Mouse (Mus musculus) lung, postnatal 25 days (tissue): Measurements from ENCODE around the gene Nmral1.
"Not testable (repeated sequence)": the region's sequence is repeated elsewhere in the genome, so short reads cannot be mapped to it uniquely, and the experiment has no call there.

Experiments
- DNase-seq: peaks from one replicate; pipeline ENCODE4 v3.0.0; 2022; ENCODE audit warnings: low spot score

Gene Nmral1

GRCm38 (mm10) chr16:4717866-4718265, 1.3 kb downstream of the Nmral1 start:
- no peak for DNase-seq

GRCm38 (mm10) chr16:4713861-4714710, 5.1 kb downstream of the Nmral1 start:
- no peak for DNase-seq

GRCm38 (mm10) chr16:4711173-4711572, 8.0 kb downstream of the Nmral1 start:
- no peak for DNase-seq

GRCm38 (mm10) chr16:4705541-4705940, 13.6 kb downstream of the Nmral1 start:
- DNase-seq: peak; percentile 76

- no peak for DNase-seq
Observed at GRCm38 (mm10) chr16:4702646-4703045, 16.5 kb downstream of the Nmral1 start.

- DNase-seq: no peak
Observed at GRCm38 (mm10) chr16:4701211-4701610, 17.9 kb downstream of the Nmral1 start.

GRCm38 (mm10) chr16:4689371-4689770, 29.8 kb downstream of the Nmral1 start:
- DNase-seq: not testable (repeated sequence)

- no peak for DNase-seq
Observed at GRCm38 (mm10) chr16:4684457-4684791, 34.7 kb downstream of the Nmral1 start.

- peak; percentile 94 for DNase-seq
Observed at GRCm38 (mm10) chr16:4683581-4684456, 35.3 kb downstream of the Nmral1 start.

- no peak for DNase-seq
Observed at GRCm38 (mm10) chr16:4683193-4683580, 36.0 kb downstream of the Nmral1 start.

- no peak for DNase-seq
Observed at GRCm38 (mm10) chr16:4682628-4683179, 36.5 kb downstream of the Nmral1 start.

GRCm38 (mm10) chr16:4680922-4681455, 38.2 kb downstream of the Nmral1 start:
- not testable (repeated sequence) for DNase-seq

- peak; percentile 96 for DNase-seq
Observed at GRCm38 (mm10) chr16:4679121-4680018, 39.8 kb downstream of the Nmral1 start, which contains the start of gene Coro7. Gene Coro7 (minus strand): TSS chr16:4679777.

GRCm38 (mm10) chr16:4678080-4678479, 41.1 kb downstream of the Nmral1 start:
- no peak for DNase-seq

- DNase-seq: no peak
Observed at GRCm38 (mm10) chr16:4676836-4677235, 42.3 kb downstream of the Nmral1 start.

GRCm38 (mm10) chr16:4674091-4674490, 45.1 kb downstream of the Nmral1 start:
- DNase-seq: no peak

GRCm38 (mm10) chr16:4670317-4670716, 48.8 kb downstream of the Nmral1 start:
- no peak for DNase-seq

GRCm38 (mm10) chr16:4667190-4667808, 51.9 kb downstream of the Nmral1 start:
- peak; percentile 88 for DNase-seq

- DNase-seq: no peak
Observed at GRCm38 (mm10) chr16:4665726-4666125, 53.4 kb downstream of the Nmral1 start.

GRCm38 (mm10) chr16:4663806-4664205, 55.4 kb downstream of the Nmral1 start:
- DNase-seq: no peak

- no peak for DNase-seq
Observed at GRCm38 (mm10) chr16:4661605-4662004, 57.6 kb downstream of the Nmral1 start.
